Mouse (Mus musculus): ENCODE measurements around the gene Auts2.

- TF ChIP-seq CTCF (IDR thresholded peaks at IDR 0.05) (no peak), POLR2A (IDR thresholded peaks at IDR 0.05; ENCODE audit: insufficient read depth, low read depth, low read length) (no peak), EP300 (IDR thresholded peaks at IDR 0.05; ENCODE audit: insufficient read depth, low read depth, low read length) (no peak)
These were observed 718.8 kb downstream of the Auts2 start for GRCm38 (mm10) chr5:131824197-131824991.

Measured in heart, adult 2 months (tissue).